Mouse (Mus musculus) adrenal gland, postnatal 0 days (tissue): ENCODE data around the gene Wdr66. TPM values are rescaled to one million over a fixed set of nuclear protein-coding genes. Genes with fewer than 3 reads are reported as not detected.

Experiments
- polyA plus RNA-seq: library from polyadenylated mRNA; unstranded; fragments of >200 nt; fragmentation: Nextera tagmentation; extraction: Ambion mirVana; gene quantifications from 2 replicates; pipeline ENCODE4 v1.2.1, GENCODE M21; 2015

Gene Wdr66
- polyA plus RNA-seq, result 0.83 TPM in 1 of 2 replicates, not detected in the other

GRCm38 (mm10) chr5:123251834-123252233, at the start of gene Wdr66:
Gene Wdr66 (plus strand): TSS chr5:123252102.

DNA sequence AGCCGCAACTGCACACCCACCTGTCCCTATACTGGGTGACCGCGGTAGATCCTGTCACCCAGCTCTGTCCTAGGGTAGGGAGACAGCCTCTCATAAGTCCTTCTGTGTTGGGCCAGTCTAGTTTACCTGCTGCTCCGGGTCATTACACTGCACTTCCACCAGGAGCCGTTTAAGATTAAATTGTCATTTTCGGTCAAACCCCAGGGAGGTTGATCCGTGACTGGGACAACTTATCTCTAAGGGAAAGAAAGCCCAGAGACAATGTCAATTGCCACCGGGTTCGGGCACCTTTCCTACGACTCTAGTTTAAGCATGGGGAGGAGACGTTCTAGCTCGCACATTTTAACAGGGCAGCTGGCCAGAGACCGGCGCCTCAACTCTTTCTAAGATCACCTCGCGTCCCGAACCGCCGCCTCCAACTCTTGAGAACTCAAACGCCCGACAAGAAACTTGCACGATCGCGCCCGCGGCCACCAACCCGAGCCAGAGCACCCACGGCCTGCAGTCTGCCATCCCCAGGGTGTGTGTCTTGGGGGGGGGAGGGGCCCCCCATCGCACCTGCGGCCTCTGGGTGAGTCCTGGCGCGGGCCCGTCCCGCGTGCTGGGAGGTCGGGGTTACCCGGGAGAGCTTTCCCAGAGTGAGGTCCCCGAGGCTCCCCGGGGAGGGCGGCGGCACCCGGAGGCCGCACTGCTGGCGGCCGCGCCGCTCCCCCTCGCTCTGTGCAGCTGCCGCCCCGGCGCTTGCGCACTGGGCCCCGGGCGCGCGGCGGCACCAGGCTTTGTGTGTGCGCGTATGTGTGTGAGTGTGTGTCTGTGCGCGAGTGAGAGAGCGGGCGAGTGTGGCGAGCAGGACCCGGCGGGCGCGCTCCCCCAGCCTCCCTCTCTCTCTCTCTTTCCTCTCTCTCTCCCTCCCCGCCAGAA, 92.1 kb downstream of the Wdr66 start, which contains the start of gene Bcl7a:
Gene Bcl7a, plus strand, starts transcription at position 128 of the 921 bp plus-strand sequence.

Other genes starting within 250 kb of the Wdr66 start
- 16.6 and 17.1 TPM in 2 replicates for gene Orai1, start 237.0 kb upstream of the Wdr66 start, polyA plus RNA-seq
- not detected in 2 replicates for gene Morn3, start 205.1 kb upstream of the Wdr66 start, polyA plus RNA-seq
- gene Tmem120b, start 183.7 kb upstream of the Wdr66 start, polyA plus RNA-seq, result 6.9 and 8.4 TPM in 2 replicates
- gene Rhof, start 119.4 kb upstream of the Wdr66 start, polyA plus RNA-seq, result 2.1 and 2.4 TPM in 2 replicates
- gene Setd1b, start 109.9 kb upstream of the Wdr66 start, polyA plus RNA-seq, result 6.6 and 7.2 TPM in 2 replicates
- 69.5 and 81.6 TPM in 2 replicates for gene Psmd9, start 82.7 kb upstream of the Wdr66 start, polyA plus RNA-seq
- 17.8 and 28.5 TPM in 2 replicates for gene Hpd, start 69.4 kb upstream of the Wdr66 start, polyA plus RNA-seq
- gene Bcl7a, start 91.7 kb downstream of the Wdr66 start, polyA plus RNA-seq, result 7.2 and 10.5 TPM in 2 replicates
- gene Mlxip, start 142.7 kb downstream of the Wdr66 start, polyA plus RNA-seq, result 15.0 and 17.3 TPM in 2 replicates
- gene Lrrc43, start 237.2 kb downstream of the Wdr66 start, polyA plus RNA-seq, result not detected in 2 replicates
- not detected in 2 replicates for gene Il31, start 237.4 kb downstream of the Wdr66 start, polyA plus RNA-seq